Mouse (Mus musculus) mouse embryonic stem cell (cell line): Measurements from ENCODE around the gene Nnat.

Source experiments
- in situ Hi-C, 2 experiments: fragments of 300-500 bp; cut with MboI; formaldehyde crosslinking; loops; 1 replicate in 1 of 2; 3 replicates in 1 of 2; pipeline ENCODE4 v1.14.3; 2019 to 2020; ENCODE audit warnings: low sequenced_read_pairs in 2 of 2, low pct_unique_long_range_greater_than_20kb in 1 of 2, mixed read lengths in 1 of 2; ENCODE audit not compliant: unreplicated experiment in 1 of 2

Gene Nnat

DNA sequence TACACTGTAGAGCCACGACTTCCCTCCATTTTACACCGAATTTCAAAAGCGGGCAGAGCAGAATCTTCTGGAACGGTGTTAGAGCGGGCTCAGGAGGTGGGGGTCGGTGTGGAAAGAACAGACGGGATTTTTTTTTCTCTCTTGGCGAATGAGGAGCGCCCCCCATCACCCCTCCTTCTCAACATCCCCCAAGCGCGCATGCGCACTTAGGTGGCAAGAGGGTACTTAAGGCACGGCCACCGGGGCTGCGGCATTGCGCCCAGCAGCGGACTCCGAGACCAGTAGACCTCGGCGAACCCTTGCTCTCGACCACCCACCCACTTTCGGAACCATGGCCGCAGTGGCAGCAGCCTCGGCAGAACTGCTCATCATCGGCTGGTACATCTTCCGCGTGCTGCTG is at the start of gene Nnat:
TSS of gene Nnat (plus strand) at position 221 of the 400 bp plus-strand sequence.
- in situ Hi-C loops, result no loop called here

DNA sequence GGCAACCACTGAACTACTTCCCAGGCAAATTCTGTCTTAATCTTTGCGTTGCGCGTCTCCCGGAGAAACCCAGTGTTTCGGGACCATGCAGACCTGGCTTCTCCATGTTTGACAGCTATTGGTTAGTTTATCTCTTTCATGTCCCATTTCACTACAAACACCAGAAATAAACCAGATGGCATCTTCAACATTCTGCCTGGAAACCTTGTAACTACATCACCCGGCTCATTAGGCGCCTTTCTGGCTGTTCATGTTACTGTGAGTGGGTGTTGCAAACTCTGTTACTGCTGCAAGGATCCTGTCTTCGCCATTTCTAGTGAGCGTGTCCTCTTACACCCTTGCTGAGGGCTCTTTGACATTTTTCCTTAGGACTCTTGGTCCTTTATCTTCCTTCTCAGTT is 47.0 kb upstream of the Nnat start:
- in situ Hi-C loops, result no loop called here

DNA sequence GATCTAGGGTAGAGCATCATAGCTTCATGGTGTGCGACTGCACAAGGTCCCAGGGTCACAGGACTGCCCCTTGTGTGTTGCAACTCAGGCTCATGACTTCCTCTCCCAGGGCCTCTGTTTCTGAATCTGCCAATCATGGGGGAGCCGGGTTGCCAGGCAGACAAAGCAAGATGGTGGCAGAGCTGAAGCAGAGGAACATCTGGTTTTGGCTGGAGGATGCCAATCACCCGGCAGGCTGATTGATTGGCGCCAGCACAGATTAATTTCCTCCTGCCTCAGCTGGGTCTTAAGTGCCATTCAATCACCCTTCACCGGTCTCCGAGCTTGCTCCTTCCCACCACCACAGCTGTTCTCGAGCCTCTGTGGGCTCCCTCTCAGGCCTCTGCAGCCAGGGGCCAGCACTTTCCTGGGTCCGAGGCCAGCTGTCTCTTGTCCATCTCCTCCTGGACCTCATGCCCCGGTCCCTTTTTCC is 46.1 kb upstream of the Nnat start:
- in situ Hi-C loops, result no loop called here

DNA sequence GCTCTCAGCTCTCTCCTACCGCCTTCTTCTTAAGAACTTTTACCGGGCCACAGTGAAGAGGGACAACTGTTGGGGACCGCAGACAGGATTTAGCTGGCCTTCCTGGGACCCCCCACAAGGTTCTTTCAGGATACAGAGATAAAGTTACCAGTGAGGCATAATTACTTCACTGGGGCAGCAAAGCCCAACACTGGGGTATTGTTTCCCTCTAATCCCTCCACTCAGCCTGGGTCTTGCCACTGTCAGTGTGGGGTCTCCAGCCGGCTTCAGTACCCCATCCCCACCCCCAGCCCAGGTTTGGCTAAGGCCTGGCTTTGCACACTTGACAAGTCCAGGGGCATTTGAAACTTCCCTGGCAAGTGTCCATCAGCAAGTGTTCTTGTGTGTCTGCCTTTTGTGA is 45.5 kb upstream of the Nnat start:
- in situ Hi-C loops, result no loop called here

DNA sequence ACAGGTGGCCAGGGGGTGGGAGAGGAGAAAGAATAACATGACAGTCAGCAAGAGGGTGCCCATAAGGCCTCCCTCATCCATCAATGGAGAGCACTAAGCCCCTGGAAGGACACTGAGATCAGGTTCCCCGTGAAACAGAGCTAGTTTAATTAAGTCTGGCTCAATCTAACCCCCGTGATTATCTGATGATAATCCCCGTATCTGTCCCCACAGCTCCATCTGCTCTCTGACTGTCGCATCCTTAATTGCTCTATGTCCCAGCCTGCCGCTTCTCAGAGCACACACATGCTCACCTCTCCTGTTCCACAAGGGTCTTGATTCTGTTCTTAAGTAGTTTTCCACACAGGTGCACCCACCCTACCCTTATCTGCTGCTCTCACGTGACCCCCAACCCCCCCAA is 42.4 kb upstream of the Nnat start:
- in situ Hi-C loops, result no loop called here

DNA sequence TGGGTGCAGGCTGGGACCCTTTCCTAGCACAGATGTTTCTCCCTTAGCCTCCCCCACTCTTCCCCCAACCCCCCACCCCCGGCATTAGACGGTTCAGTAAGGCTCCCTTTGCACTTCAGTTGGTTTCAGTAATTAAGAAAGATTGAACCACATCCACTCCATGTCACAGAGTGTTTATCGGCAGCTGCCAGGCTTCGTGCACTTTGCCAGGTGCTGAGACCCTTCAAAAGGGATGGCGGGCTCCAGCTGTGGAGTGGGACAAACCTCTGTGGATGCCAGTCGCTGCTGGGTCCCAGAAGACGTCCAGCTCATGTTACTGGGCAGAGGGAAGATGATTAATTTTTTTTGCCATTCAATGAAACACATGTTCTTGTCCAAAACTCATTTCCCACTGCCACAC is 41.4 kb upstream of the Nnat start:
- in situ Hi-C loops, result no loop called here

DNA sequence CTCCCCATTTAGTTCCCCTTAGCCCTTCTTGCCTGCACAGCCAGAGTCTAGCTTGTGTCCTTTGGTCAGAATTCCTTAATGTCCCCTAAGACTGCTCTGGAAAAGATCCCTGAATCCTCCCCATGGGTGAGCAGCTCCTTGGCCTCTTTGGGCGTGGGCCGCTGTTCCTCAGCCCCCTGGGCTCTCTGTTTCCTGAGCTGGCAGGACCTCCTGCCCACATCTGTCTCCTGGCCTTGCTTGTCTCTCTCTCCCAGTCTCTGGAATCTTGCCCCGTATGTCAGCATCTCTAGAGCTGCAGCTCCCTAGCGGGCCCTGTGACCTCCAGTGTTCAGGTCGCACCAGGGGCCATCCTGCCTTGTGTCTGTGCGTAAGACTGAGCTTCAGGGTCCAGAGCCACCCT is 40.4 kb upstream of the Nnat start:
- in situ Hi-C loops, result no loop called here

DNA sequence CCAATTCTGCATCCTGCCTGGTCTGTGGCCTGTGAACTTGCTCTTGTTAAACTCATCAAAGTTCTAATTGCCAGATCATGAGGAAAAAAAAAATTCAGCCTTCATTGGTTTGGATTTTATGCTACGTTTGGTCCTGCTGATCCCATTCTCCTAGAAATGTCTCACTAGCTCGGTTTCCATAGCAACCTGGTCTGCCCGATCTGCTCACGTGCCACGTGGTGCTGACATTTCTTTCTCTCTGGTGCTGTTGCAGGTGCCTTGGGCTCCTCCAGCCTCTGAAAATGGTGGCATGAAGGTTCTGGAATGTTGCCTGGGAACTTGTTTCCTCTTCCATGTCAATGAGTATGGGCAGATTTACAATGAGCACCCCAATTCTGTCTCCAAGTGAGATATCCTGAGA is 39.4 kb upstream of the Nnat start:
- in situ Hi-C loops, result no loop called here

DNA sequence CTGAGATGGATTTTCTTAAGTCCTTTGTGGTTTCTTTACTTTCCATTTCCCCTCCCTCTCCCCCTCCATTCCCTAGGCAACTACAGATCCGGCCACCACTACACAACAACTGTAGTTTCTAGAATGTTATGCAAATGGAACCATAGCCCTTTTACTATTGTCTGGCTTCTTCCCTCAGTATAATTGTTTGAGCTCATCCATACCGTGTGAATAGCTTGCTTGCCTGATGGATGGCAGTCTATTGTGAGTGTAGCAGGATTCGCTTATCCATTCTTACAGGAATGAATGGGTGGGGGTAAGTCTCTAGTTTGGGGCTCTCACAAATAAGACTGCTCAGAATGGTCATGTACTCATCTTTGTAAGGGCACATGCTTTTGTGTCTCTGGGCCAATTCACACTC is 37.3 kb upstream of the Nnat start:
- in situ Hi-C loops, result no loop called here

DNA sequence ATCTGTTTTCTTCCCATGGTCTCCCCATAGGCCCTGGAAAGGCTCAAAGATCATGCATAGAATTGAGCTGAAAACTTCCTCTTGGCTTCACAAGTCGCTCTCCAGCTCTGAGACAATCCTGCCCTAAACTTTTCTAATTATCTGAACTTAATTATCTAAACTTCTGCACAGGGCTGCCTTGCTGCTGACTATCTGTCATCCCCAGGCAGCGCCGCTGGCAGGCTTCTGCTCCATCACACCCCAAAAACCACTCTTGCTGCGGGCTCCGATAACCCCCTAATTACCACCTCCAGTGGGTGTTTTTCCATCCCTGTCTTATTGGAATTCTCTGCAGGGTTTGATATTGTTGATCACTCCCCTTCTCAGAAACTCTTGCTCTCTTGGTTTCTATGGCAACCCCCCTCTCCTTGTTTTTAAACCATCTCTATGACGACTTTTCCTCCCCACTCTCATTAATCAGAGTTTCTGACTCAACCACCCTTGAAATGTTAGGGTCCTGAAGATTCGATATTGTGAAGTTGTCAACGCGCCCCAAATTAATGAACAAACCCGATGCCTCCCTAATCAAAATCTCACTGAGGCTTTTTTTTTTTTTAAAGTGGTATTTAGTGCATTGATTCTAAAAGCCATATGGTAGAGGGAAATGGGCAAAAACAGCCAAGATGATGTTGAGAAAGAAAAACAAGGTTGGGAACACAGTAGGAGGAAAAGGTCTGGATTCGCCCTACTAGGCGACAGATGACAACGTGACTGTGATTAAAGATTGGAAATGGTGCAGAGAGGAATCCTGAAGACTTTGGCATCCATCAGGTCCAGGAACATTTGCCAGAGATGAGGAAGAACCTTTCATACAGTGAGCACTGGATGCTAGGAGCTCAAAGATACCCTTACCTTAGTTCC is 29.6 kb upstream of the Nnat start:
- in situ Hi-C loops, result loop anchor here in 1 of 2 experiments (5.0 kb wide), 1 partner anchor 33 kb away; no protein-coding TSS in a partner anchor

DNA sequence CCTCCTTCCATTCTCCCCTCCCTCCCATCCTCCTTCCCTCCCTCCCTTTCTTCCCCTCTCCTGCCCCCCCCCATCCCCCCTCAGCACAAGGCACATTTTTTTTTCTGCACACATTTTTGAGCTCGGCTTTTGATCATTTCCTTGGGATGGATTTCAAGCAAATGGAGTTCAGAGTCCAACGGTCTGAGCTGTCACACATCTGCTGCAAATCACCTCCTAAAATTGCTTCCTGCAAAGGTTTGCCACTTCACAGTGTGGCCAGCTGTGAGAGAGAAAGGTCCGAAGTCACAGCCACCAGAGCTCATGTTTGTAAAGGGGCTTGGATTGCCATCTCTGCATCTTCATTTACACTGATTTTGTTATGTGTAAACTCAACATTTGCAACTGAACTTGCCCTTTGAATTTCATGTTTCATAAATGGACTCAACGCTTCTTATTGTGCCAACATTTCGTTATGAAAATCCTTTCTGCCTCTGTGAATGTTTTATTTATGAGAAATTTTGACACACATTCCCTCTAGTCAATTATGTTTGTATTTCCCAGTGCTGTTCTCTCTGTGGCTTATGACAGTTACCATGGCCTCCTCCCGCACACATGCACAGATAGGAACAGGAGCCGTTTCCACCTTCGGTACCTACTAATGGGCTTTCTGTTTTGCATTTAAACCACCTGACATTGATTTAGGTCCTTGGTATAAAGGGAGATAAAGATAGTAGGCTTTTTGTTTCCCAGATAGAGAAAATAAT is 28.0 kb upstream of the Nnat start:
- in situ Hi-C loops, result loop anchor here in 1 of 2 experiments (5.0 kb wide), 1 partner anchor 35 kb away; no protein-coding TSS in a partner anchor

DNA sequence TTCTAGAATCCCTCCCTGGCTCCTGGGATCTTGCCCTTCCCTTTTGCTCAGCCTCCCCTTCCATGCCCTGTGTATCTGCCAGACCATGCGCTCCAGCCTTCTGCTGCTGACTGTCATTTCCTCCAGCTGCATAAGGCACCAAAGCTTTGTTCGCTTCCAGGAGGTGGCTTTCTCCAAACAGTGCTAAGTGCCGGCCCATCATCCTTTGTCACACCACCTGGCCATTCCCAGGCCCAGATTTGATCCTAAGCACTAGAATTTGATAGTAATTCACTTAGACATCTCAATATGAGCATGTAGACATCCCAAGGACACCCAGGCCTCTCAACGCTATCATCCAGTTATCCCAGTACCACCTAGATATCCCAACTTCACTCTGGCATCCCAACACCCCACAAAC is 25.7 kb upstream of the Nnat start:
- in situ Hi-C loops, result loop anchor here in 1 of 2 experiments (5.0 kb wide), 1 partner anchor 37 kb away; no protein-coding TSS in a partner anchor

DNA sequence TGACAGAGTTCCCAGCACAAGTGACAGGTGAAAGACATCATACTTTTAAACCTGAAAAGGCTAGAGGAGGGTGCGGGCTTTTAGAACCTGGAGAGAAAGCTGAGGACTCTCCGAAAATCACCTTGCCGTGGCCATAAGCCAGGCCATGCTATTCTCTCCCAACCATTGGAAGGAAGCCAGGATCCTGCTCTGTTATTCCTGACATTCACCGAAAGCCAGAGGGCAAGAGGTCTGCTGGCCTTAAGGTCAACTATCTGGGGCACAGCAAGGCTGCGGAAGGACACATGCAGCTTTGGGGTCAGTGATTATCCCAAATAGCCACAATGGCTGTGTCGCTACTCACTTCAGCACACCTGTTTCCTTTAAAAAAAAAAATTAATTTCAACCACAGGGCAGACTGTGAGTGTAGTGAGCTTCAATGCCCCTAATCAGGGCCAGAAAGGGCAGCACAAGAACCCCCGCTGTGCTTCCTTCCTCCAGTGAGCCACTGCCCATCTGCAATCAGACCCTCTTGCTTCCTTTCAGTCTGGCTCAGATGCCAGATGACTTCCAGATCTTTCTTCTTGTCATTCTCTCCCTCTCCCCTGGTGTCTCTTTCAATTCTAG is 23.3 kb upstream of the Nnat start:
- in situ Hi-C loops, result no loop called here

DNA sequence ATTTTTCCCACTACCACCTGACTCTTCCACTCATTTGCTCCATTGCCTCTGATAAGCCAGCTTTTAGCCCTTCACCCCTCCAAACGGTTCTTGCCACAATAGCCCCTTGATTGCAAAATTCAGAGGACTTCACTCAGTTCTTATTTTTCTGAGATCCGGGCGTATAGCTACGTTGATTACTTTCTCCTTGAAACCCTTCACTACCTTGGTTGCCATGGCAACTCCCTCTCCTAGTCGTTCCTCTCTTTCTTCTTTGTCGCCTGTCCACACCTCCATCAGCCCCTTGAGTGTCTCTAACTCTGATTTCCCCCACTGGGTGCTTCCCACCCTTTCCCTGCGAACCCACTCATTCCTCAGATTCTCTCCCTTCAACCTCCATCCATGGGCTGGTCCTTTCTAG is 22.8 kb upstream of the Nnat start:
- in situ Hi-C loops, result no loop called here

DNA sequence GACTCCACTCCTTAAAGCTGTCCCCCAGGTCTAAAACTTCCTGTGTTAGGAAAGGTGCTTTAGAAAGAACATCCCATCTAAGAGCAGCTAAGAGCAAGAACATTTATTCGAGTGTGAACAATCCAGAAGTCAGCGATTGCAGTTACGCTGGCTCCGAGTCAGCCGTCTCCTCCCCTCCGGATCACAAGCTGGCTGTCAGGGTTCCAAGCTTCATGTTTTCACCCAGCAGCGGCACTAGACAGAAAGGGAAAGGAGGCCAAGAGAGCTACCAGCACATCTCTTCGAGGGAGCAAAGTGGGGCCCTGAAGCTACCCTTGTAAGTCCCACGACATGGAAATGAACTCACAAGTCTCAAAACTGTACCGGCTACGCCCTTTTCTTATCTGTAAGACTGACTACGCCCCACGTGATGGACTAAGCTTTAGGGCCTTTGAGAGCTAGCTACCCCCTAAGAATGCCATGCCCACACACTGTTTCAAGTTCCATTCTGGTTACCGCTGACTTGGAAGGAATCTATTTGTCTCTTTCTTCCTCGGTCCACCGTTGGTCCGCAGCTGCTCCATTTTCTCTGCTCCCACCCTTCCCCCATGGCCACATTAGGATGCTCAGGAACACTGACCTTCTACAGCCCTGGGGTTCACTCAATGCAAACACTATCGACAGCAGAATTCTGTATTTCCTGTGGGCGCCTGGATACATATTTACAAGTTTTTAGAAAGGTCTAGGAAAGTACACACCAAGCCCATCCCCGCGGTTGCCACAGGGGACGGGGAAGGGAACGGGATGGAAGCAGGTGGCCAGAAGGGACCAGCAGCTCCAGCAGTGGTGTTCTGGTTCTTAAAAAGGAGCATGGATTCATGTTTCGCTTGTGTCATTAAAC is 19.6 kb upstream of the Nnat start:
- in situ Hi-C loops, result no loop called here

DNA sequence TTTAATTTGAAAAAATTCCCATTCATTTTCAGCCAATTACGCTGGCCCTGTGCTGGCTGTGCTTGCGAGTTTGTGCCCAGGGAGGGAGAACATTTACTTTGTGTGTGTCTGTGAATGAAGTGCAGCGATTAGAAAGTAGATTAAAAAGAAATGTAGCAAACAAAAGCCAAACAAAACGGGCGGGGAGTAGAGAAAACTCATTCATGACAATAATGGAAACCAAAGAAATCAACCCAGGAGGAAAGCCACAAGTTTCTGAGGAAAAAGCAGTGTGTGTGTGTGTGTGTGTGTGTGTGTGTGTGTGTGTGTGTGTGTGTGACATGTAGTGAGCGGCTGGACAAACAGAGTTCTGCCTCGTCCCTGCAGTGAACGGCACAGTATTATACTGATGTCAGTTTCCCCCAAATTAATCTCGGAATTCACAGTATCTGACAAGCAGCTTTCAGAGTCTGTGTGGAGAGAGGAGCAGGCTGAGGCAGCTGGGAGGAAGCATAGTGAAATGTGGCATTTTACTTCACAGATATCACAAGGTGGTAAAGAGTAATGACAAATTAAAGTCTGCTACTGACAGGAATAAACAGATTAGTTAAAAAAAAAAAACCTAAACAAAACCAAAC is 18.8 kb upstream of the Nnat start:
- in situ Hi-C loops, result no loop called here

DNA sequence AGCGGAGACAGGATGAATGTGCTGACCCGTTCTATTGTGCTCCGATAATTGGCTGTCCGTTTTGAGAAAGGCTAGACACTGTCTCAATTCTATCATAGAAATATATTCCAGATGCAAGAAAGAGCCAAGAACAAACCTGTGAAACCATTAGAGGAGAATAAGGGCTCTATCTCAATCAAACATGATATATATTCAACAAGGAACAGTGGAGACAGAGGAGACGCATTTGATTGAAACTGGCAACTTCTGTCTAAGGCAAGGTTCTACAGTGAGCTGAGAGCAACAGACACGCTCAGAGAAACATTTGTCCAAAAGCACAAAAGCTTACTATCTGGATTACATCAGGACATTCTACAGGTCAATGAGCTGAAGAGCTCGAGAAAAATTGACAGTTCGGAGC is 18.2 kb upstream of the Nnat start:
- in situ Hi-C loops, result no loop called here

DNA sequence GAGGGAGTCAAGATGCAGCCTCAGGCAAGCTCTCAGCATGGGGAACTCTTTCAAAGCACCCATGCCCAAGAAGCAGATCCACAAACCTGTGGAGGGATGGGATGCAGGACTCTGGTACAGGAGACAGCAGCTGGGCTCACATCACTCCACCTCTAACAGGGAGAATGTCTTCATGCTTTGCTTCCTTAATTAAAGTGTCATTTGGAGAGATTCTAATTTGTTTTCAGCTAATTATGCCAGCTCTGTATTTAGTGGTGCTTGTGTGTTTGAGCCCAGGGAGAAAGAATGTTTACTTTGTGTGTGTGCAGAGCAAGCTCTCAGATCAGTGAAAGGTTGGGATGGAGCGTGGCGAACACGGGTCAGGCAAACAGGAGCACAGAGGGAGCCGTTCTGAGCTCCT is 17.5 kb upstream of the Nnat start:
- in situ Hi-C loops, result no loop called here
